Mouse (Mus musculus) mouse embryonic stem cell (cell line): ENCODE measurements around the gene Dtnbp1.

Experiments
- in situ Hi-C, 2 experiments: fragments of 300-500 bp; cut with MboI; formaldehyde crosslinking; loops; 1 replicate in 1 of 2; 3 replicates in 1 of 2; pipeline ENCODE4 v1.14.3; 2019 to 2020; ENCODE audit warnings: low sequenced_read_pairs in 2 of 2, low pct_unique_long_range_greater_than_20kb in 1 of 2, mixed read lengths in 1 of 2; ENCODE audit not compliant: unreplicated experiment in 1 of 2

Dtnbp1 gene

GRCm38 (mm10) chr13:45005861-45006260 lies 3.9 kb upstream of the Dtnbp1 start:
- in situ Hi-C loops: no loop called here

GRCm38 (mm10) chr13:45004987-45005592 lies 3.1 kb upstream of the Dtnbp1 start:
- in situ Hi-C loops: no loop called here

- in situ Hi-C loops: no loop called here
Measured at GRCm38 (mm10) chr13:45003026-45003425, 1.1 kb upstream of the Dtnbp1 start.

GRCm38 (mm10) chr13:45001228-45001910 lies 578 bp downstream of the Dtnbp1 start:
- in situ Hi-C loops: no loop called here

- in situ Hi-C loops: no loop called here
Measured at GRCm38 (mm10) chr13:45000836-45001227, 1.1 kb downstream of the Dtnbp1 start.

DNA sequence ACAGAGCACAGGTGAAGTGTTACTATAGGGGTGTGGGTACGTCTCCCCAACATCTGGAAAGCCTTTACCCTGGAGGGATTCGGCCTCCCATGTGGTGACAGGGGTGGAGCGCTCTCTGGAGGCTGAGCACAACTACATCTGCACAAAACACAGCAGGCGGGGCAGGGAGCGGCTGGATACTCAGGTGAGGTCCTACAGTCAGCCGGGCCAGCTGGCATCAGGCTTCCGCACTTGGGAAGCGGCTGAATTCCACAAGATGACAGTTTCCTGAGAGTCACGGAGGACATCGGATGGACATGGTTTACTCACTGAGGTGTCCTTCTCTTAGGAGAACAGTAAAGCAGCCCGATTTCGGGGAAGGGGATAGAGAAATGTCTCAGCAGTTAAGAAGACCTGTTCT lies 2.7 kb downstream of the Dtnbp1 start:
- in situ Hi-C loops: loop anchor here in 1 of 2 experiments (25.0 kb wide), 1 partner anchor 1137 kb away; no protein-coding TSS in a partner anchor

DNA sequence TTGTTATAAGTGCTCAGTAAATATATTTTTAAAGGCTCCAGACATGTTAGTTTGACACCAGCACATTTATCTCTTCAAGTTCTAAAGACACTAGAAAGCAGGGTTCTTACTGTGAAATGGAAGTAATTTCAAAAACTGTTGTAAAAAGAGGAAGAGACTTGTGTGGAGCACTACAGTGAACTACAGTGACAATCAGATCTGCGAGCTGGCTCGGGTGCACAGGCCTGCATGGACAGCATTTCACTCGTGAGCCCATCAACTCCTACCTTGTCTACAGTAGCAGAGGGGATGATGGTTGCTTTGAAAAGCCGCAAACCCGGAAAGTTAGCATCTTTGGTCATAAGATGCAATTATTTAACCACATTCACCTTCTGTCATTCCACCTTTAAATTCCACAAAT lies 5.6 kb downstream of the Dtnbp1 start:
- in situ Hi-C loops: loop anchor here in 1 of 2 experiments (25.0 kb wide), 1 partner anchor 1134 kb away; no protein-coding TSS in a partner anchor

DNA sequence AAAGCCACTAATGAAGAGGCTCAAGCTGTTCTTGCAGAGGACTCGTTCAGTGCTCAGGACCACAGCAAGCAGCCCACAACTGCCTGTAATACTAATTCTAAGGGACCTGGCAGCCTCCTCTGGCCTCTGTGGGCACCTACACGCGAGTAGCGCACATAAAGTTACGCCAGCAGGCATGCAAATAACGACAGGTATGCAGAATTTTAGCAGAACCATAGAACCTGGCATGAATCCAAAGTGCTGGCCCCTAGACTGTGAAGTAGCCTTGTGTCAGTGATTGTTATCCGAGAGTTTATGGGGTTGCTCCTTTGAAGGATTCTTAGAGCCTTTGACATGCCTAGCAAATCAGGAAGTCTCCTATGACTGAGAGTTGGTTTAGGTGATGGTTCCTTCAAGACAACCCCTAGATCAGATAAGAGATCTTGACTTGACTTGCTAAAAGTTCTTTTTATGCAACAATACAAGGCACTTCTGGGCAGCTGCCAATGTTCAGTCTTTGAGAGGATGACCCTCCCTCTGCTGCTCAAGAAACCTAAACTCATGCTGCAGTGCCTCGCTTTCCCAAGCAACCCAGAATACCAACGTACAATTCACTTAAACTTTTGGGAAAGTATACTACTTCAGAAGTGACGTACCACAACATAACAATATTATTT lies 9.3 kb downstream of the Dtnbp1 start:
- in situ Hi-C loops: loop anchor here in 1 of 2 experiments (25.0 kb wide), 1 partner anchor 1130 kb away; no protein-coding TSS in a partner anchor

- in situ Hi-C loops: loop anchor here in 1 of 2 experiments (25.0 kb wide), 1 partner anchor 1130 kb away; no protein-coding TSS in a partner anchor
Measured at GRCm38 (mm10) chr13:44991936-44992335, 10.0 kb downstream of the Dtnbp1 start.

DNA sequence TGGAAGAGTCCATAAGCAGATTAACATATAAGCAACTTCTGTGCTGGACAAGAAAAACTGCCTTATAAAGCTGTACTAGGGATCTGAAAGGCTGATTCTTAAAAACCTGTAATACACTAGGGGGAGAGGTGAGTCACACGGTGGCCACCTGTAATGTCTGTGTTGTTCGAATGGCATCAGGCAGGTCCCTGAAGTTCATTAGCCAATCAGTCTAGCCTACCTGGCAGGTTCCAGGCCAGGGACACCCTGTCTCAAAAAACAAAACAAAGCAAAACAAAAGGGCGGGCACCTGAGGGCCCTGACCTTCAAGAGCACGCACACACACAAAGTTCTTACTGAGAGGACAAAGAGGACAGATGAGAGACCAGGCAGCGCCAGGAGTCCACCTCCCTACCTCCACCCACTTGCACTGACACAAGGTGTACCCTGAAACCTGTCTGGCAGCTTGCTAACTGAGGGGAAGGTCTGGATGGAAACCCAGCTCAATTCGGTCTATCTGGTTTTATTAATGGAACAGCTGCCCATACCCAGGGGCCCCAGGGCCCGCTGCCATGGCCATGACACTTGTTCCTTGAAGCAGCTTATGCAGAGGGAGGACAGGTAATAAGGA lies 11.8 kb downstream of the Dtnbp1 start:
- in situ Hi-C loops: loop anchor here in 1 of 2 experiments (25.0 kb wide), 1 partner anchor 1128 kb away; no protein-coding TSS in a partner anchor

GRCm38 (mm10) chr13:44986352-44986751 lies 15.6 kb downstream of the Dtnbp1 start:
- in situ Hi-C loops: loop anchor here in 1 of 2 experiments (25.0 kb wide), 1 partner anchor 1124 kb away; no protein-coding TSS in a partner anchor

DNA sequence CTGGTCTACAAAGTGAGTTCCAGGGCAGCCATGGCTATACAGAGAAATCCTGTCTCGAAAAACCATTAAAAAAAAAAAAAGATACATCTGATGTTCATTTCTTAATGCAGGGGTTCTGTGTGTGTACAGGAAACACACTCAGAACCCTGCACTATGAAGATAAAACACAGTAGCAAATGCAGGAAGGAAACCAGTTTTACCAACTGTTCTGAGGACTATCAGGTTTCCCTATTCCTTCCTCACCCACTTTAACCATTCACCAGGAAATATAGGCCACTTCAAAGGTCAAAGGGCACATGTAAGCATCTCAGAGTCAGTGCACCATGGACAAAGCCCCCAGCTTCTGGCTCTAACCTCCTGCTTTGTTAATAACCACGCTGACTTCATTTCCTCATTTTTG lies 16.6 kb downstream of the Dtnbp1 start:
- in situ Hi-C loops: loop anchor here in 1 of 2 experiments (25.0 kb wide), 1 partner anchor 1123 kb away; no protein-coding TSS in a partner anchor

DNA sequence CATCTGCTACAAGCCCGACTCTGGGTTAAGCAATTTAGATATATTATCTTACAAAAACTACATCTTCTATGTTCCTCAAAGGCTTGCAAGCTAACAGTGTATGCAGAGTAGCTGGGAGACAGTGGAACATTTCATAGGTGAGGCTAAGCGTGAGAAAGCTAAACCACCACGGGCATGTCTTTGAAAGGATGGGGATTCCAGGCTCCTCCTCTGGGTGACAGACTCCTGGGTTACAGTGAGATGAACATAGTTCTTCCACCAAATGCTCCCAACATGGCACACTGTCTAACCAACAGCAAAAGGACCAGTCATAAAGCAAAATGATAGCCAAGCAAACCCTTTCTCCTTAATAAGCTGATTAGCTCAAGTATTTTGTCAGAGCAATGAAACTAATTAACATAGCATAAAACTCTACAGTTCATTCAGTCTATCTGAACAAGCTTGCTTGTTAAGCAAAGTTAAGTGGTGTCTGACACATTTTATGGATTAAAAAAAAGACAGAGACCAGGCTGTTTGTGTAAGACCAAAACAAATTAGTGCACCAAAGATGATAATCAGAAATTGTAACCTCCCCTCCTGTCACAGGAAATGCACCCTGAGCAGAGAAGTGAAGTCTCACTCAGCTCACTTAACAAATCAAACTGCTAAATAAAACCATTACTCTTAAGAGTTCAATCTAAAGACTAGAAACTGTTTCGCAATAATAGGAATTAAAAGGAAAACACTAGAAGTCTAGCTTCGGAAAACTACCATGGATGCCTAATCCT lies 18.1 kb downstream of the Dtnbp1 start:
- in situ Hi-C loops: loop anchor here in 1 of 2 experiments (25.0 kb wide), 1 partner anchor 1122 kb away; no protein-coding TSS in a partner anchor

DNA sequence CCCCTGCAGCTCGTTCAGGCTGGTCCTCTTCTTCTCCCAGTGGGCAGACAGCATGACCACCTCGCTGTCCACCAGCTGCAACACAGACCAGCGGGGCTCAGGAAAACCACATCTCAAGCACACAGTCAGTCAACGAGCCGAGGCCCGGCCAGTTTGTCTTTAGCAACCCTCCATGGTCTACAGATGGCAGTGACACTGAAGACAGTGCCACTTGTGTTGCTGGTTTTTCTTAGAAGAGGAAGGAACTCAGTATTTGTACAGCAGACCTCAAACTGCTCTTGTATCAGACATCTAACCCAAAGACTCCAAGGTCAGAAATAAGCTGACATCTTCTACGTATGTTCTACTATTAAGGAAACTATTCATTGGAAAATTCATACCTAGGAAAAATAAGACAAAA lies 19.1 kb downstream of the Dtnbp1 start:
- in situ Hi-C loops: loop anchor here in 1 of 2 experiments (25.0 kb wide), 1 partner anchor 1120 kb away; no protein-coding TSS in a partner anchor

DNA sequence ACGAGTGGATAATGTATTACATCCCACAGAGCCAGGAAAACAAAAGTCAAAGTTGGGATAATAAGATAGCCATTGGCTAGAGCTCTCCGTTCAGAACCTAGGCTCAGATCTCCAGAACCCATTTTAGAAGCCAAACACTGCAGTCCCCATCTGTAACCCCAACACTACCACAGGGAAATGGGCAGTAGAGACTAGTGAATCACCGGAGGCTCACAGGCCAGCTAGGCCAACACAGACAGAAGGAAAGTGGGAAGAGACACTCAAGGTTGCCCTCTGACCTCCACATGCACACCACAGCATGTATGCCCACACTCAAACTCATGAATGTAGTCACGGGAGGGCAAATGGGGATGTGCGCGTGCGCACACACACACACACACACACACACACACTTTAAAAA lies 22.5 kb downstream of the Dtnbp1 start:
- in situ Hi-C loops: loop anchor here in 1 of 2 experiments (25.0 kb wide), 1 partner anchor 1117 kb away; no protein-coding TSS in a partner anchor

DNA sequence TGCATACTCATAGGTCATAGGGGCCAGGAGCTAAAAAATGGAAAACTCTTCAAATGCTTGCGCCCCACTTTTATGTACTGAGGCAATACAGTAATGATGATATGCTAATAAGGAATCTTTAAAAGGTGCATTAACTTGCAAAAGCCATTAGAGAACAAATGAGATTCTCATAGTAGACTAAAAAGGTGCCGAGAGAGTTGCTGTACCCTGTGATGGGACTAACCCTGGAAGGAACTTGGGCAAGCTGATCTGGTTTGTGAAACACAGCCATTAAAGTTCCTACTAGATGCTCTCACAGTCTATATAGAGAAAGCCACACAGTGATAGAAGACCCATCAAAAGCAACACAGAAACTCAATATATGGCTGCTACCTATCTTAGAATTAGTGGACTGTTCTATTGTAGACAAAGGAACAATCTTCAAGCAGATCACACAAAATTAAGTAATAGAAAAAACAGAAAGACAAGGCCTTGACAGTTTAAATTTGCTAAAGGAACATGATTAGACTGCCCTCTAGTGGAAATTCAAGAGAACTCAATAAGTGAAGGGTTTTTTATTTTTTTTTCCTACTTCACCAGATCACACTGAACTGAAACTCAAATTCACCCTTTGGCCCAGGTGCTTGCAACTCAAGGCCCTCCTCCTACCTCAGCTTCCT lies 24.3 kb downstream of the Dtnbp1 start:
- in situ Hi-C loops: loop anchor here in 1 of 2 experiments (25.0 kb wide), 1 partner anchor 1115 kb away; no protein-coding TSS in a partner anchor

DNA sequence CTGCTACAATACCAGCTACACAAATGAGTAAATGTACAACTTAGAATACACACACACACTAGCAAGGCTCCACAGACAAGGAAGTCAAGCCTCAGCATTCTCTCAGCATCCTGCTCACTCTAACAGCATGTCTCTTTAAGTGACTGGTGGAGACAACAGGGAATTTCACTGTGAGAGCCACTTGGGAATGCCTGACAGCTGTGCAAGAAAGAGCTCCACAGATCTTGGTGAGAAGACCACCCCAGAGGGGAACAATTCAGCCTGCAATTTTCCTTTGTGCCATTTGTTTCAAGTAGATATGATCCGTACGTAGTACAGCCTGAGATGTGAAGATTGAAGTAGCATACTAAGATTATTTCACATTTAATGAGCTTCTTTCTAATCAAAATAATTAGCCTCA lies 24.9 kb downstream of the Dtnbp1 start:
- in situ Hi-C loops: loop anchor here in 1 of 2 experiments (25.0 kb wide), 1 partner anchor 1115 kb away; no protein-coding TSS in a partner anchor
